Mouse (Mus musculus): ENCODE results near the gene Zc3h7b.

The Zc3h7b gene

GRCm38 (mm10) chr15:81796228-81796627, 51.4 kb downstream of the Zc3h7b start:
- no peak for DNase-seq (ENCODE audit: low read depth)

- DNase-seq (ENCODE audit: low read depth) = no peak
Measured at GRCm38 (mm10) chr15:81797861-81798260, 53.0 kb downstream of the Zc3h7b start.

GRCm38 (mm10) chr15:81798421-81798820, 53.6 kb downstream of the Zc3h7b start:
- DNase-seq (ENCODE audit: low read depth) = no peak

GRCm38 (mm10) chr15:81800391-81800790, 55.5 kb downstream of the Zc3h7b start:
- no peak for DNase-seq (ENCODE audit: low read depth)

GRCm38 (mm10) chr15:81802001-81802890, 57.4 kb downstream of the Zc3h7b start, which contains the start of gene Tef:
TSS of gene Tef (plus strand) at chr15:81802421.
- DNase-seq (ENCODE audit: low read depth) = peak; percentile 98

- DNase-seq (ENCODE audit: low read depth) = no peak
Measured at GRCm38 (mm10) chr15:81802941-81803351, 58.1 kb downstream of the Zc3h7b start.

GRCm38 (mm10) chr15:81803425-81803951, 58.6 kb downstream of the Zc3h7b start:
- DNase-seq (ENCODE audit: low read depth) = no peak

- DNase-seq (ENCODE audit: low read depth) = no peak
Measured at GRCm38 (mm10) chr15:81804172-81804571, 59.3 kb downstream of the Zc3h7b start.

- no peak for DNase-seq (ENCODE audit: low read depth)
Measured at GRCm38 (mm10) chr15:81804883-81805282, 60.0 kb downstream of the Zc3h7b start.

GRCm38 (mm10) chr15:81805624-81806023, 60.8 kb downstream of the Zc3h7b start:
- DNase-seq (ENCODE audit: low read depth) = no peak

GRCm38 (mm10) chr15:81806621-81807404, 62.0 kb downstream of the Zc3h7b start:
- no peak for DNase-seq (ENCODE audit: low read depth)

GRCm38 (mm10) chr15:81808799-81809198, 63.9 kb downstream of the Zc3h7b start:
- DNase-seq (ENCODE audit: low read depth) = no peak

- no peak for DNase-seq (ENCODE audit: low read depth)
Measured at GRCm38 (mm10) chr15:81809550-81809949, 64.7 kb downstream of the Zc3h7b start.

- DNase-seq (ENCODE audit: low read depth) = peak; percentile 99
Measured at GRCm38 (mm10) chr15:81810150-81810549, 65.3 kb downstream of the Zc3h7b start.

GRCm38 (mm10) chr15:81810671-81811598, 66.1 kb downstream of the Zc3h7b start:
- peak; percentile 98 for DNase-seq (ENCODE audit: low read depth)

GRCm38 (mm10) chr15:81811599-81811996, 66.7 kb downstream of the Zc3h7b start:
- DNase-seq (ENCODE audit: low read depth) = no peak

- no peak for DNase-seq (ENCODE audit: low read depth)
Measured at GRCm38 (mm10) chr15:81812287-81812686, 67.4 kb downstream of the Zc3h7b start.

GRCm38 (mm10) chr15:81812696-81813631, 68.1 kb downstream of the Zc3h7b start:
- no peak for DNase-seq (ENCODE audit: low read depth)

- no peak for DNase-seq (ENCODE audit: low read depth)
Measured at GRCm38 (mm10) chr15:81813986-81814705, 69.3 kb downstream of the Zc3h7b start.
